ENCODE assay signal across 23 mouse cellular contexts in genomic region chr6:139851705-139852603, GRCm38 (mm10).
DNase-seq lines count a peak whose midpoint lies in the region; ATAC-seq and TF ChIP-seq lines count a peak whose summit lies in the region.
"Had no signal": no experiment of that assay in that cellular context is flagged by ENCODE, and none has a peak within 500 bp of the region (broad histone marks: within the 10 kb centered on the region; RNA-seq: fewer than 3 reads in every experiment).

No protein-coding gene starts in this region.

- peak overlapping the region; percentile 64 for H3K4me3 ChIP-seq in megakaryocyte, embryonic 14.5 days (replicated peaks)
- H3K4me3 ChIP-seq in limb, embryonic 14.5 days (replicated peaks; ENCODE audit: low read length): no peak overlapping the region
- H3K4me3 ChIP-seq: erythroblast, embryonic 14.5 days; forebrain, embryonic 12.5 days; gastrocnemius, adult 2 months; heart, embryonic 12.5 days; heart, embryonic 15.5 days; hindbrain, embryonic 15.5 days; intestine, embryonic 15.5 days had no signal

- no peaks in the 10 kb centered on the region for H3K36me3 ChIP-seq in megakaryocyte, embryonic 14.5 days (replicated peaks; ENCODE audit: low read length)
- no peaks in the 10 kb centered on the region for H3K36me3 ChIP-seq in limb, embryonic 14.5 days (ENCODE audit: control insufficient read depth, insufficient read depth, low read length)
- H3K36me3 ChIP-seq: forebrain, embryonic 12.5 days; heart, embryonic 12.5 days; heart, embryonic 15.5 days; hindbrain, embryonic 15.5 days; intestine, embryonic 15.5 days had no signal

- H3K4me1 ChIP-seq in megakaryocyte, embryonic 14.5 days: no peaks in the 10 kb centered on the region
- peaks cover 8% of the 10 kb centered on the region for H3K4me1 ChIP-seq in limb, embryonic 14.5 days (ENCODE audit: control insufficient read depth, insufficient read depth, low read length)
- H3K4me1 ChIP-seq: forebrain, embryonic 12.5 days; heart, embryonic 12.5 days; heart, embryonic 15.5 days; intestine, embryonic 15.5 days had no signal

- no peaks in the 10 kb centered on the region for H3K27me3 ChIP-seq in megakaryocyte, embryonic 14.5 days (replicated peaks)
- H3K27me3 ChIP-seq in limb, embryonic 14.5 days (ENCODE audit: control insufficient read depth, insufficient read depth, low read length): no peaks in the 10 kb centered on the region
- H3K27me3 ChIP-seq: forebrain, embryonic 12.5 days; heart, embryonic 12.5 days; heart, embryonic 15.5 days; hindbrain, embryonic 15.5 days; intestine, embryonic 15.5 days had no signal

- intact Hi-C loops in heart, postnatal 36 days (cut with DNase I): no loop called here

- ATAC-seq in megakaryocyte, adult 5-6 weeks (ENCODE audit: poor library complexity, severe bottlenecking): no peak
- peak; percentile 47 for ATAC-seq in limb, embryonic 14.5 days (ENCODE audit: low FRiP score, low read depth)
- ATAC-seq: CD4-positive, CD25-positive, alpha-beta regulatory T cell, adult 4 months; forebrain, postnatal 0 days; intestine, embryonic 15.5 days had no signal

- no peak overlapping the region for H3K9ac ChIP-seq in limb, embryonic 14.5 days (ENCODE audit: low read depth, low read length, severe bottlenecking)
- H3K9ac ChIP-seq: forebrain, embryonic 12.5 days; forebrain, postnatal 0 days; heart, embryonic 12.5 days; heart, embryonic 15.5 days; hindbrain, embryonic 15.5 days; intestine, embryonic 15.5 days had no signal

- peaks cover 40% of the 10 kb centered on the region for H3K9me3 ChIP-seq in megakaryocyte, embryonic 14.5 days
- H3K9me3 ChIP-seq in limb, embryonic 14.5 days (ENCODE audit: control insufficient read depth, low read length): no peaks in the 10 kb centered on the region
- H3K9me3 ChIP-seq: forebrain, embryonic 12.5 days; heart, embryonic 12.5 days; heart, embryonic 15.5 days; hindbrain, embryonic 15.5 days; intestine, embryonic 15.5 days had no signal

- 74% methylated on average over 21 of the region's 21 CpGs for WGBS in limb, embryonic 14.5 days

- no peak for TF ChIP-seq POLR2A in limb, embryonic 14.5 days (IDR thresholded peaks at IDR 0.05; ENCODE audit: borderline replicate concordance, extremely low read depth, insufficient read depth, insufficient read length)

- DNase-seq in heart, adult 11 months: peak; percentile 65
- no peak for DNase-seq in heart, postnatal 36 days
- peak; percentile 30 for DNase-seq in limb, embryonic 14.5 days (ENCODE audit: low spot score)
- DNase-seq in kidney, adult 18-20 months: no peak
- DNase-seq: cerebellum, adult 11 months; cerebellum, adult 2 months; cerebellum, adult 9-11 months; embryo, embryonic 11 days; gastrocnemius, adult 2 months; gastrocnemius, postnatal 14 days; heart, adult 18-20 months; heart, postnatal 10 days; heart, postnatal 4 days had no signal

- H3K27ac ChIP-seq in limb, embryonic 14.5 days (replicated peaks; ENCODE audit: low read depth, low read length): no peak overlapping the region
- H3K27ac ChIP-seq: forebrain, embryonic 12.5 days; gastrocnemius, adult 2 months; heart, embryonic 15.5 days; hindbrain, embryonic 15.5 days; intestine, embryonic 15.5 days had no signal

- H3K4me2 ChIP-seq in limb, embryonic 14.5 days (replicated peaks; ENCODE audit: low read depth, low read length, severe bottlenecking): no peak overlapping the region
- H3K4me2 ChIP-seq: forebrain, embryonic 12.5 days; heart, embryonic 12.5 days; heart, embryonic 15.5 days; hindbrain, embryonic 15.5 days; intestine, embryonic 15.5 days had no signal

Comparison
In these comparisons a context has a peak if more than half of its experiments do, and no peak if none do; other contexts are left out.
1. DNase-seq: peak in heart, adult 11 months (single experiment) and limb, embryonic 14.5 days (single experiment); none in heart, postnatal 36 days (0 of 2) and kidney, adult 18-20 months (single experiment).